Mouse (Mus musculus): ENCODE measurements around the gene Fam89b.

Gene Fam89b

GRCm38 (mm10) chr19:5729444-5729815 is at the start of gene Fam89b:
Gene Fam89b, minus strand, starts transcription at chr19:5729653.
- peak; percentile 78 to 79 for DNase-seq (ENCODE audit: low spot score in 2 of 2)

DNA sequence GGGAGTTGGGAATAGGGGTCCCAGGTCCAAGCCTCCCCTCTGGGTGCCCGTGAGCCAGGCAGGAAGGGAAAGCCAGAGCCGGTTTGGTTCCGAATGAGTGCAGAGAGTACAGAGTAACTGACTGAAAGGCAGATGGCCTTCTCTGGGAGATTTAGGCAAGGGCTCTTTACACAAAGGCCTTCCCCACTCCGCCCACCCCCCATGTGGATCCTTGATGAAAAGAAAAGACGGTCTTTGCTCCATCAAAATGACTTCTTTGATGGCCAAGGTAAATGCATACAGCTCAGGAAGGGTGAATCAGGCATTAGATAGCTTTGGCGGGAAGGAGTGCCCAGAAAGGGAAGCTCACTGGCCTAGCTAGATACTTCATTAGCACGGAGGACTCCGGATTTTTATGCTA is 48.9 kb upstream of the Fam89b start:
- no peak for DNase-seq (ENCODE audit: low spot score in 2 of 2)

GRCm38 (mm10) chr19:5777387-5778032 is 48.1 kb upstream of the Fam89b start:
- DNase-seq (ENCODE audit: low spot score in 2 of 2), result no peak

DNA sequence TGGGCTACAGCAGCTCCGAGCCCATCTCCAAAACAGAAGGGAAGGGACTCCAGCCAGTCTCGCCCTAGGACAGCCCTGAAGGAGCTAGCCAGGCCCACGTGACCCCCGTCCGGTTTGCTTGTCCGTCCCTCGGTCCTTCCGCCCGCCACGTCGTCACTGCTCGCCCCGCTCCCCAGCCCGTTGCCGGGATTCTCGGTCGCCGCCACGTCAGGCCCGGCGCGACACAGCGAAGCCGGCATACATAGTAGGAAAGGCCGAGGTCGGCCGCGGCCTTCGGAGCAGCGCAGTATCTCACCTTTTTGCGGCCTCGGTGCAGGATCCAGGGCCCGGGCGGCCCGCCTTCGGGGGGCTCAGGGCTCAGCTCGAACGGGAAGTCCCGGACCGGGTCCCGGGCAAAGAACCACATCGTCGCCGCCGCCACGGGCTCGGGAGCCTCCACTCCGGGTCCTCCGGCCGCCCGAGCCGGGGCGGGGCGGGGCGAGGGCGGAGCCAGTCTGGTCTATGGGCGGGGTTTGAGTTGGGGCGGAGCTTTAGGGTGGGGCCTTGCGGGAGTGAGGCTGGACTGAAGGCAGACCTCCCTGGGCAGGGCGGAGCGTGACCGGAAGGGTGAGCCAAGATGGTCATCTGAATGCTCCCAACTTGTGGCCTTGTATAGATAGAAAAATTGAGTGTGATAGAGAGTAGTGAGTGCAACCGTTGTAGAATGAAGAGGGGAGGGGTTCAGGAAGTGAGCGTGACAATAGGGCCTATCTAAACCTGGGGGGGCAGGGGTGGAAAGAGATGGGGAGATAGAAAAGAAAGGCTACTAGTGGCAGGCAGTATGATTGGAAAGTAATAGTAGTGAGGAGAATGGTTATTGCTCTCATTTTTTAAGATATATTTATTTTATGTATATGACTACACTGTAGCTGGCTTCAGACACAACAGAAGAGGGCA is 41.7 kb upstream of the Fam89b start, which contains the start of gene Scyl1:
Scyl1 (minus strand) TSS at position 495 of the 936 bp plus-strand sequence.
- peak; percentile 88 to 90 for DNase-seq (ENCODE audit: low spot score in 2 of 2)

DNA sequence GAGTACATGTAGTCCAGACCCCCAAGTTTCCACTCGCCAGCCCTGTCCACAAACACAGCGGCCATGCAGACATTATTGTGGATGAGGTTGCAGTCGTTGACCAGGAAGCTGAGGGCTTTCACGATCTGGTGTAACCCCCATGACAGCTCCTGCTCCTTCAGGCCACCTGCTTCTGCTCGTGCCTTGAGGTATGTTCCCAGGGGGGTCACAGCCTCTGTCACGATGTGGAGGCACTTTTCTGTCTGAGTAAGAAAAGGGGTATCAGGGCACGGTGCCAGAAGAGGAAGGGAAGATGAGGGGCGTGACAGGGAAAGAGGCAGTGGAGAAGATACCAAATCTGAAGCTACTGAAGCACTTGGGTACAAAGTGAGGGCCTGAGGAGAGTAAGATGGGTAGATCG is 40.9 kb upstream of the Fam89b start:
- no peak for DNase-seq (ENCODE audit: low spot score in 2 of 2)

DNA sequence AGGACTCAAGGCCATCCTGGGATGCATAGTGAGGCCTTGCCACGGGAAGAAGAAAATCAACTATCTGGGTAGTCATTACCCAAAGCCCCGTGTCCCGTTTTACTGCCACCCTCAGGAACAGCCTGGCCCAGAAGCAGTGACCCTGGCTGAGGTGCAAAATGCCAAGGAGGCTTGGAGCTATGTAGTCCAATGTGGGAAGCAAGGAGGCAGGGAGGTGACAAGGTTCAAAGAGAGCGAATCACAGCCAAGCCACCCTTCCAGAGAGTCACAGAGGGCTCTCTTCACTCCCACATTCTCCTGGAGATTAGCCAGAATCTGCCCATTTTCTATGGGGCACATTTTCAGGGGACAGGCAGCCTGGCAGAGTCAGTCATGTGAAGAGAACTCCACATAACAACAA is 37.8 kb upstream of the Fam89b start:
- DNase-seq (ENCODE audit: low spot score in 2 of 2), result no peak

GRCm38 (mm10) chr19:5763163-5763562 is 33.7 kb upstream of the Fam89b start:
- no peak for DNase-seq (ENCODE audit: low spot score in 2 of 2)

- DNase-seq (ENCODE audit: low spot score in 2 of 2), result no peak
Measured at GRCm38 (mm10) chr19:5758878-5759403, 29.5 kb upstream of the Fam89b start.

- DNase-seq (ENCODE audit: low spot score in 2 of 2), result no peak
Measured at GRCm38 (mm10) chr19:5756991-5757636, 27.7 kb upstream of the Fam89b start.

DNA sequence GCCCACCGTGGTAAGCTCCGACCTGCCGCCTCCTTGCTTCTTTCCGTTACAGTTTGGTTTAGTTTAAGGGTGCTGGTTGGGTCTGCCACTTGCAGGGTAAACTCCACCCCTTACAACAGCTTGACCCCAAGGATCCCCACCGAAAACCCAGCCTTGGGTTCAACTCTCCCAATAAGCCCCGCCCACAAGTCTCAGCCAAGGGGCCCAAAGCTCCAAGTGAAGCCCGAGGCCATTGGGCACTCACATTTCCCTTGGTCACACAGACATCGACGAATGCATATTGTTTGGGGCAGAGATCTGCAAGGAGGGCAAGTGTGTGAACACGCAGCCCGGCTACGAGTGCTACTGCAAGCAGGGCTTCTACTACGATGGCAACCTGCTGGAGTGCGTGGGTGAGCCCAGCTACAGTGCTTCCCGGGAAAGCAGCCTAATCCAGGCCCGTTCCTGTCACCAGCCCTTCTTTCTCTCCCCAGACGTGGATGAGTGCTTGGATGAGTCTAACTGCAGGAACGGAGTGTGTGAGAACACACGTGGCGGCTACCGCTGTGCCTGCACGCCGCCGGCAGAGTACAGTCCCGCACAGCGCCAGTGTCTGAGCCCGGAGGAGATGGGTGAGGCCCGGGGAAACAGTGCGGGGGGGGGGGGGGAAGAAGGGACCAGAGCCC is 27.0 kb upstream of the Fam89b start:
- DNase-seq (ENCODE audit: low spot score in 2 of 2), result peak; percentile 78 to 88

DNA sequence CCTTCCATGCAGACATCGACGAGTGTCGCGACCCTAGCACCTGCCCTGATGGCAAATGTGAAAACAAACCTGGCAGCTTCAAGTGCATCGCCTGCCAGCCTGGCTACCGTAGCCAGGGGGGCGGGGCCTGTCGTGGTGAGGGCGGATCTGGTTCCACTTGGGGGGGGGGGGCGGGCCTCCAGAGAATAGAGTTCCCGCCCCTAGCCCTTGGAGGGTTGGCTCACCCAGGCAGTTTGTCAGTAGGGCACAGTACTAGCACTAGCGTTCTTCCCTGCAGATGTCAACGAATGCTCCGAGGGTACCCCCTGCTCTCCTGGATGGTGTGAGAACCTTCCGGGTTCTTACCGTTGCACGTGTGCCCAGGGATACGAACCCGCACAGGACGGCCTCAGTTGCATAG is 22.3 kb upstream of the Fam89b start:
- no peak for DNase-seq (ENCODE audit: low spot score in 2 of 2)

- no peak for DNase-seq (ENCODE audit: low spot score in 2 of 2)
Measured at GRCm38 (mm10) chr19:5750951-5751350, 21.5 kb upstream of the Fam89b start.

- no peak for DNase-seq (ENCODE audit: low spot score in 2 of 2)
Measured at GRCm38 (mm10) chr19:5749476-5749875, 20.0 kb upstream of the Fam89b start.

- DNase-seq (ENCODE audit: low spot score in 2 of 2), result no peak
Measured at GRCm38 (mm10) chr19:5746907-5747363, 17.5 kb upstream of the Fam89b start.

- DNase-seq (ENCODE audit: low spot score in 2 of 2), result no peak
Measured at GRCm38 (mm10) chr19:5745756-5746710, 16.6 kb upstream of the Fam89b start.

DNA sequence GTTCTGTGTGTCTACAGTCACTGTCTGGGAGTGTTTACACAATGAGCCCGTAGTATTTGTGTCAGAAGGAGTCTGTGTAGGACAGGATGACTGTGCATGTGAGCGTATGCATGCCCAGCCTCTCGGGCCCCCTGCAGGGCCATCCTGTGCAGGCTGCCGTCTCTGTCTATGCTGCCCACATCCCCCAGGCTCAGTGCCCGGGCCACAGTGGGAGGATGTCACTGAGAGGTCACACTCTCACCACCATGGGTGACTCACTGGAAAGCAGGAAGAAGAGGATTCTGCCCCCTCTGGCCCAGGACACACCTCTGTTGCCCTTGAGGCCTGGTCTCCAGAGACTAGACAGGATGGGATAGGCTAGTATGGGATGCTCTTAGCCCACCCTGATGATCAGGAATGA is 14.1 kb upstream of the Fam89b start:
- no peak for DNase-seq (ENCODE audit: low spot score in 2 of 2)

DNA sequence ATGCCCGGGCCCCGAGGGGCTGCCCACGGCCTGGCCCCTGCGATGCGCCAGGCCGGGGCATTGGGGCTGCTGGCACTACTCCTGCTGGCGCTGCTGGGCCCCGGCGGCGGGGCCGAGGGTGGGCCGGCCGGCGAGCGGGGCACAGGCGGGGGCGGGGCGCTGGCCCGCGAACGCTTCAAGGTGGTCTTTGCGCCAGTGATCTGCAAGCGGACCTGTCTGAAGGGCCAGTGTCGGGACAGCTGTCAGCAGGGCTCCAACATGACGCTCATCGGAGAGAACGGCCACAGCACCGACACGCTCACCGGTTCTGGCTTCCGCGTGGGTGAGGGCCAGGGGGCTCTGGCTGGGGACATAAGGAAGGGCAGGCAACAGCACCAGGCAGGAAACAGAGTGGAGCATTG is 12.8 kb upstream of the Fam89b start:
- no peak for DNase-seq (ENCODE audit: low spot score in 2 of 2)

- DNase-seq (ENCODE audit: low spot score in 2 of 2), result peak; percentile 68 to 71
Measured at GRCm38 (mm10) chr19:5741641-5742240, 12.3 kb upstream of the Fam89b start.

- no peak for DNase-seq (ENCODE audit: low spot score in 2 of 2)
Measured at GRCm38 (mm10) chr19:5740320-5741317, 11.2 kb upstream of the Fam89b start, which contains the start of gene Ltbp3. Gene Ltbp3, plus strand, starts transcription at chr19:5740904.

Measured in frontal cortex, postnatal 36 days (tissue).